Mouse (Mus musculus) cerebellum, adult 2 months (tissue): ENCODE data around the gene Scrn1.

ENCODE experiments used
- CTCF ChIP-seq: fragments of 200-500 bp; IDR thresholded peaks from 2 replicates; pipeline ENCODE4 v1.5.1; 2011; ENCODE audit warnings: low read depth, mild to moderate bottlenecking, control low read depth, low read length, moderate library complexity, borderline replicate concordance; ENCODE audit not compliant: insufficient read depth
- POLR2A ChIP-seq: fragments of 200-500 bp; IDR thresholded peaks from 2 replicates; pipeline ENCODE4 v1.6.1; 2011; ENCODE audit warnings: low read length, control low read depth, borderline replicate concordance; ENCODE audit not compliant: insufficient read depth

GRCm38 (mm10) chr6:54564506-54564991 is 1.7 kb downstream of the Scrn1 start:
- TF ChIP-seq CTCF (no peak), POLR2A (no peak)
